Mouse (Mus musculus): ENCODE results near the gene Ttc39a. TPM values are rescaled to one million over a fixed set of nuclear protein-coding genes. Genes with fewer than 3 reads are reported as not detected.

Ttc39a gene
- 2.5 and 3.0 TPM in 2 replicates for polyA plus RNA-seq (2012; rRNA removed)

DNA sequence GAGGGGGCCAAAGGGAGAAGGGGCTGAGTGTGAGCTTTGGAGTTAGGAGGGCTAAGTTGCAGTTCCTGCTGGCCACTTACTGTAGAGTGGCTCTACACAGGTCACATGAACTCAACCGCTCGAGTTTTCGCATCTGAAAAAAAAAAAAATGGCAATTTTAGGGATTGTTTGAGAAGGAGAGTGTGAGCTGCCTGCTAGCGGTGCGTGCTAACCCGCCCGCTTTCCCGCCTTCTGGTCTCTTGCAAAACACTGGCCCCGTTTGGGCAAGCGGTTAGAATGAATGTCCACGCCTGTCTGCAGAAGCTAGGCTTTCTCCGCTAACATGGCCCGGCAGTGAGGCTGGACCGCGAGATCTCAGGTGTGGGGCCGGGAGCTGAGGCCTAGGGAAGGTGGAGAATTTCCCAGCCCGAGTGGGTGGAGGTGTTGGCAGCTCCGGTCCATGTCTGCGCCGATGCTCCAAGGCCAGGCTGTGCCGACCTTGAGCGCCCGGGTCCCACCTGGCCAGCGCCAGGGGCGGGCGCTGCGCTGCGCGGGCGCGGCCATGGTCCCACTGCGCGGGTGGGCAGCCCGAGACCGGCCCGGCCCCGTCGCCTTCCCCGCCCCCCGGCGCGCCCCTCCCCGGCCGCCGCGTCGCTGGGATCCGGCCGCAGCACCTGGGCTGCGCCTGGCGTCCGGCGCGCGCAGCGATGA, at the start of gene Ttc39a:
Ttc39a (plus strand) TSS at position 138 of the 690 bp plus-strand sequence.

DNA sequence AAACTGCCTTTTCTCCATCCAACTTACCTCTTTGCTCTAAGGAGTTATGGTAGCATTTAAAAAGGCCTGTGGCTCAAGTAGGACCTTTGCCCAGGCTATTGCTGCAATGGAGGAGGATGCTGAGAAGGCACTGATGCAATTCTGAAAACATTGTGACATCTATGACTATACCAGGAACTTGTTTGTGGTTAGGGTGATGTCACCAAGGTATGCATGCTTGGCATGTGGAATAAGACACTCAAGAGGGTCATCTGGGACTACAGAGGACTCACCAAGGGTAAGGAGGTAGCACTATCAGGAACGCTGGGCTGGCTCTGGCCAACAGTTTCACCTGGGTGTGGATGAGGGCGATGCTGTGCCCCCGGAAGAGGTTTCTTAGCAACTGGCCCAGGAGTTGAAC, 78.2 kb downstream of the Ttc39a start, which contains the start of gene Rnf11:
Rnf11 (minus strand) TSS at position 108 of the 400 bp plus-strand sequence.

Other genes with a start within 250 kb of the Ttc39a start
- gene Osbpl9, start 204.4 kb upstream of the Ttc39a start, polyA plus RNA-seq (2012; rRNA removed) = 80.3 and 84.6 TPM in 2 replicates
- 0.23 and 0.31 TPM in 2 replicates for gene Calr4, start 172.1 kb upstream of the Ttc39a start, polyA plus RNA-seq (2012; rRNA removed)
- gene Eps15, start 126.4 kb upstream of the Ttc39a start, polyA plus RNA-seq (2012; rRNA removed) = 63.0 and 71.1 TPM in 2 replicates
- gene Rnf11, start 78.1 kb downstream of the Ttc39a start, polyA plus RNA-seq (2012; rRNA removed) = 100 and 108 TPM in 2 replicates
- gene 4930522H14Rik, start 124.7 kb downstream of the Ttc39a start, polyA plus RNA-seq (2012; rRNA removed) = not detected in 2 replicates

Measured in central nervous system, embryonic 18 days (tissue).